Mouse (Mus musculus) forebrain, embryonic 10.5 days (tissue): ENCODE measurements around the gene Ptbp1. TPM values are rescaled to one million over a fixed set of nuclear protein-coding genes. Genes with fewer than 3 reads are reported as not detected.

Source experiments
- DNase-seq: peaks from one replicate; pipeline ENCODE4 v3.0.0-alpha.2; 2017; ENCODE audit warnings: low spot score; ENCODE audit errors: extremely low spot score
- H3K27ac ChIP-seq: fragments of 300-500 bp; sonication (generic); 2 replicates; pipeline ENCODE4 v1.5.1; 2016; ENCODE audit warnings: mild to moderate bottlenecking
- H3K27me3 ChIP-seq: fragments of 300-500 bp; sonication (generic); 2 replicates; pipeline ENCODE4 v1.6.1; 2016; ENCODE audit warnings: mild to moderate bottlenecking; ENCODE audit not compliant: poor library complexity, severe bottlenecking
- H3K36me3 ChIP-seq: fragments of 300-500 bp; sonication (generic); replicated peaks from 2 replicates; pipeline ENCODE4 v1.6.1; 2016; ENCODE audit warnings: mild to moderate bottlenecking, moderate library complexity
- H3K4me1 ChIP-seq: fragments of 300-500 bp; sonication (generic); 2 replicates; pipeline ENCODE4 v1.6.1; 2016
- H3K4me3 ChIP-seq: fragments of 300-500 bp; sonication (generic); 2 replicates; pipeline ENCODE4 v1.5.1; 2016; ENCODE audit warnings: mild to moderate bottlenecking, moderate library complexity
- H3K9me3 ChIP-seq: fragments of 300-500 bp; sonication (generic); 2 replicates; pipeline ENCODE4 v1.6.1; 2016; ENCODE audit warnings: mild to moderate bottlenecking, moderate library complexity
- WGBS: fragments of 180-500 bp; shearing (Covaris S2); methylation state at CpG from one replicate; pipeline ENCODE4 v1.1.7; 2016; 5-methylcytosine and 5-hydroxymethylcytosine counted together
- polyA plus RNA-seq: library from polyadenylated mRNA; unstranded; fragments of >200 nt; fragmentation: Nextera tagmentation; extraction: Ambion mirVana; gene quantifications from 2 replicates; pipeline ENCODE4 v1.2.1, GENCODE M21; 2016

The Ptbp1 gene
- polyA plus RNA-seq, 1 experiment from 2014 or later, result 377 TPM

- H3K9me3 ChIP-seq, result no peaks in the 10 kb centered on the region
- WGBS, result 67% methylated on average over 6 of the region's 6 CpGs
- no peak for DNase-seq
- H3K27me3 ChIP-seq, result no peaks in the 10 kb centered on the region
- peaks cover 58% of the 10 kb centered on the region for H3K36me3 ChIP-seq
- H3K27ac ChIP-seq, result peak overlapping the region; percentile 44; the same call in 1 of the 2 replicates
- peaks cover 66% of the 10 kb centered on the region for H3K4me1 ChIP-seq
- peak overlapping the region; percentile 83 for H3K4me3 ChIP-seq
Measured at GRCm38 (mm10) chr10:79856280-79856679, 2.1 kb downstream of the Ptbp1 start.

GRCm38 (mm10) chr10:79856704-79857451 lies 2.7 kb downstream of the Ptbp1 start:
- H3K27me3 ChIP-seq, result no peaks in the 10 kb centered on the region
- peaks cover 62% of the 10 kb centered on the region for H3K4me1 ChIP-seq
- no peak for DNase-seq
- 81% methylated on average over 7 of the region's 7 CpGs for WGBS
- H3K4me3 ChIP-seq, result peak overlapping the region; percentile 83
- peaks cover 64% of the 10 kb centered on the region for H3K36me3 ChIP-seq
- no peaks in the 10 kb centered on the region for H3K9me3 ChIP-seq
- H3K27ac ChIP-seq, result peak overlapping the region; percentile 44; the same call in 1 of the 2 replicates

- Histone ChIP-seq H3K36me3 (peaks cover 70% of the 10 kb centered on the region), H3K9me3 (no peaks in the 10 kb centered on the region), H3K27ac (0 out of 2 replicates have a peak overlapping the region, but pooled peaks have one; percentile 8), H3K4me3 (peak overlapping the region; percentile 83), H3K4me1 (peaks cover 61% of the 10 kb centered on the region), H3K27me3 (no peaks in the 10 kb centered on the region)
- no peak for DNase-seq
- 79% methylated on average over 4 of the region's 4 CpGs for WGBS
Measured at GRCm38 (mm10) chr10:79857452-79857811, 3.2 kb downstream of the Ptbp1 start.

GRCm38 (mm10) chr10:79857894-79858293 lies 3.7 kb downstream of the Ptbp1 start:
- WGBS, result 86% methylated on average over 2 of the region's 2 CpGs
- H3K36me3 ChIP-seq, result peaks cover 74% of the 10 kb centered on the region
- no peak overlapping the region for H3K27ac ChIP-seq
- DNase-seq, result no peak
- no peaks in the 10 kb centered on the region for H3K9me3 ChIP-seq
- peak overlapping the region; percentile 83; the same call in 1 of the 2 replicates for H3K4me3 ChIP-seq
- H3K4me1 ChIP-seq, result peaks cover 57% of the 10 kb centered on the region
- no peaks in the 10 kb centered on the region for H3K27me3 ChIP-seq

- H3K27me3 ChIP-seq, result no peaks in the 10 kb centered on the region
- peak overlapping the region; percentile 83 for H3K4me3 ChIP-seq
- no peak for DNase-seq
- peaks cover 81% of the 10 kb centered on the region for H3K36me3 ChIP-seq
- peaks cover 50% of the 10 kb centered on the region for H3K4me1 ChIP-seq
- H3K9me3 ChIP-seq, result no peaks in the 10 kb centered on the region
- WGBS, result 80% methylated on average over 17 of the region's 17 CpGs
- H3K27ac ChIP-seq, result no peak overlapping the region
Measured at GRCm38 (mm10) chr10:79858416-79859074, 4.3 kb downstream of the Ptbp1 start.

- WGBS, result 95% methylated on average over 11 of the region's 11 CpGs
- no peaks in the 10 kb centered on the region for H3K9me3 ChIP-seq
- no peaks in the 10 kb centered on the region for H3K27me3 ChIP-seq
- no peak overlapping the region for H3K27ac ChIP-seq
- H3K4me1 ChIP-seq, result peaks cover 48% of the 10 kb centered on the region
- no peak for DNase-seq
- peaks cover 87% of the 10 kb centered on the region for H3K36me3 ChIP-seq
- H3K4me3 ChIP-seq, result peak overlapping the region; percentile 23; the same call in 1 of the 2 replicates
Measured at GRCm38 (mm10) chr10:79859116-79859515, 4.9 kb downstream of the Ptbp1 start.

GRCm38 (mm10) chr10:79860079-79860911 lies 6.1 kb downstream of the Ptbp1 start:
- no peaks in the 10 kb centered on the region for H3K27me3 ChIP-seq
- H3K9me3 ChIP-seq, result no peaks in the 10 kb centered on the region
- H3K27ac ChIP-seq, result no peak overlapping the region
- no peak for DNase-seq
- WGBS, result 93% methylated on average over 26 of the region's 26 CpGs
- H3K4me1 ChIP-seq, result peaks cover 53% of the 10 kb centered on the region
- peaks cover 98% of the 10 kb centered on the region for H3K36me3 ChIP-seq
- no peak overlapping the region for H3K4me3 ChIP-seq

GRCm38 (mm10) chr10:79861230-79862048 lies 7.2 kb downstream of the Ptbp1 start:
- WGBS, result 89% methylated on average over 25 of the region's 25 CpGs
- H3K4me3 ChIP-seq, result no peak overlapping the region
- H3K9me3 ChIP-seq, result no peaks in the 10 kb centered on the region
- DNase-seq, result no peak
- H3K4me1 ChIP-seq, result peaks cover 48% of the 10 kb centered on the region
- H3K27ac ChIP-seq, result no peak overlapping the region
- H3K27me3 ChIP-seq, result no peaks in the 10 kb centered on the region
- H3K36me3 ChIP-seq, result peaks cover 100% of the 10 kb centered on the region

GRCm38 (mm10) chr10:79862049-79862788 lies 8.0 kb downstream of the Ptbp1 start:
- Histone ChIP-seq H3K4me1 (peaks cover 48% of the 10 kb centered on the region), H3K27ac (no peak overlapping the region), H3K4me3 (peak overlapping the region; percentile 5; the same call in 1 of the 2 replicates), H3K9me3 (no peaks in the 10 kb centered on the region), H3K36me3 (peaks cover 100% of the 10 kb centered on the region), H3K27me3 (no peaks in the 10 kb centered on the region)
- no peak for DNase-seq
- WGBS, result 92% methylated on average over 23 of the region's 23 CpGs

- no peak overlapping the region for H3K27ac ChIP-seq
- H3K4me3 ChIP-seq, result peak overlapping the region; percentile 5; the same call in 1 of the 2 replicates
- no peaks in the 10 kb centered on the region for H3K9me3 ChIP-seq
- H3K4me1 ChIP-seq, result peaks cover 44% of the 10 kb centered on the region
- no peak for DNase-seq
- WGBS, result 85% methylated on average over 10 of the region's 10 CpGs
- no peaks in the 10 kb centered on the region for H3K27me3 ChIP-seq
- peaks cover 97% of the 10 kb centered on the region for H3K36me3 ChIP-seq
Measured at GRCm38 (mm10) chr10:79862925-79863324, 8.7 kb downstream of the Ptbp1 start.

- Histone ChIP-seq H3K27ac (peak overlapping the region; percentile 44; the same call in 1 of the 2 replicates), H3K36me3 (peaks cover 94% of the 10 kb centered on the region)
- 61% methylated on average over 10 of the region's 10 CpGs for WGBS
Measured at GRCm38 (mm10) chr10:79864351-79865188, 10.3 kb downstream of the Ptbp1 start.

More at GRCm38 (mm10) chr10:79864351-79865188, 10.3 kb downstream of the Ptbp1 start:
- Histone ChIP-seq H3K9me3 (no peaks in the 10 kb centered on the region), H3K4me3 (peak overlapping the region; percentile 14; the same call in 1 of the 2 replicates), H3K27me3 (no peaks in the 10 kb centered on the region), H3K4me1 (peaks cover 35% of the 10 kb centered on the region)
- no peak for DNase-seq
